Mouse (Mus musculus) layer of hippocampus, postnatal 10 days (tissue): ENCODE measurements around the gene Stx7. TPM values are rescaled to one million over a fixed set of nuclear protein-coding genes. Genes with fewer than 3 reads are reported as not detected.
"Not testable (repeated sequence)": the region's sequence is repeated elsewhere in the genome, so short reads cannot be mapped to it uniquely, and the experiment has no call there.

Source experiments
- DNase-seq, 2 experiments: peaks; one replicate each; pipeline ENCODE4 v3.0.0; 2021; ENCODE audit warnings: low spot score in 2 of 2
- long read RNA-seq: library from polyadenylated mRNA; stranded (forward); transcript quantifications from one replicate; pipeline ENCODE4 v2.0.0, GENCODE M21; 2023
- total RNA-seq, 2 experiments: library from RNA; stranded (reverse); gene quantifications; 2 replicates each; pipeline ENCODE4 v1.2.3; 2021

Stx7 gene
- 100 to 1,000 TPM; 169 to 187 TPM for total RNA-seq
- long read RNA-seq, transcript Stx7-205 (10 exons, 3,435 nt): major isoform, 229 of 256 reads
- long read RNA-seq, partial matches to known transcripts: 11 of 256 reads
- long read RNA-seq, other reads (novel, unspliced or antisense): 16 of 256 reads

DNA sequence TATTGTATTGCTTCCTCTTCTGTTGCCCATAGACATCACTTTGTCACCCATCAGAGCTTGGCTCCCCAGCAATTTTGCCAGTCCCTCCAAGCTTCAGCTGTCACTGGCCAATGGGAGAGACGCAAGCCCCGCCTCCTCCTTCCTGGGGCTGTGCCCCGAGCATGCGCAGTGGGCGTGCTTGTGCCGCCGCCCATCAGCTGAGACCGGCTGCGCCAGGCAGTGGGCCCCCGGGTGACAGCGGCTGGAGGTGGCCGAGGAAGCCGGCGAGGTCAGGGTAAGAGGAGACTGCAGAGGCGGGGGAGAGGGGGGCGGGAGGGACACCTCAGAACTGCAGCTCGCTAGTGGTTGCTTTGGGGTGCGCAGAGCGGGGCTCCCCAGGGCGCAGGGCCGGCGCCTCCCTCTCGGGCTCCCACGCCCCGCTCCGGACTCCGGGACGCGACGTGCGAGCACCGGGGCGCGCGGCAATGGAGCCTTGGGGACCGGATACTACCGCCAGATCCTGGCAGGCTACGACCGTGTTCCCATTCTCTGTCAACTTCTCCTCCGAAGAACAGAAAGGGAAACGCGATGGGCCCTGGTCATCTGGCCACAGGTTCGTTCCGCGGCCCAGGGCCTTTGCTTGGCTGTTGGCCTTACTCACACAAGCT, at the start of gene Stx7:
Gene Stx7 (plus strand): TSS at position 168 of the 647 bp plus-strand sequence.
- peak; percentile 88 to 93 for DNase-seq

- DNase-seq: not testable (repeated sequence)
These were observed 47.3 kb upstream of the Stx7 start, which contains the start of gene Taar8c for GRCm38 (mm10) chr10:24101812-24102211. TSS of gene Taar8c (minus strand) at chr10:24101912.

DNA sequence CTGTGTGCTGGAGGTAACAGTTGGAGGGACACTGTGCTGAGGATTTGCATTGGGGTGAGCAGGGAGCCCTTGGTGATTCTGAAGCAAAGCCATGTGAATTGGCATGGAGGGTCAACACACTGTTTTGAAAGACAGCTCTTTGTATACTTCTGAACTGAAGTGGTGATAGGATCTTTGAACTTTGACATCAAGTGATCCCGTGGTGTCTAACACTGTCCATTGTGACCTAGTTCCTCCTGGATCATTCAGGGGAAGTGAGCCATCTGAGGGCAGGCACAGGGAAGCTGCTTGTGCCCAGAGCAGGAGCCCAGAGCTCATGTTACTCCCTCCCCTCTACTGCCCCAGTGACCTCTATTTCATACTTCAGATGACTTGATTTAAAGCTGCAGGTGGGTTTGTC, 45.8 kb upstream of the Stx7 start:
- not testable (repeated sequence) for DNase-seq

GRCm38 (mm10) chr10:24107747-24108146, 41.4 kb upstream of the Stx7 start:
- no peak for DNase-seq

GRCm38 (mm10) chr10:24108236-24108635, 40.9 kb upstream of the Stx7 start:
- DNase-seq: no peak

- not testable (repeated sequence) for DNase-seq
These were observed 39.7 kb upstream of the Stx7 start, which contains the start of gene Taar9 for GRCm38 (mm10) chr10:24109434-24109833. TSS of gene Taar9 (minus strand) at chr10:24109534.

- DNase-seq: peak; percentile 14 to 39
These were observed 37.9 kb upstream of the Stx7 start for GRCm38 (mm10) chr10:24111116-24111778.

DNA sequence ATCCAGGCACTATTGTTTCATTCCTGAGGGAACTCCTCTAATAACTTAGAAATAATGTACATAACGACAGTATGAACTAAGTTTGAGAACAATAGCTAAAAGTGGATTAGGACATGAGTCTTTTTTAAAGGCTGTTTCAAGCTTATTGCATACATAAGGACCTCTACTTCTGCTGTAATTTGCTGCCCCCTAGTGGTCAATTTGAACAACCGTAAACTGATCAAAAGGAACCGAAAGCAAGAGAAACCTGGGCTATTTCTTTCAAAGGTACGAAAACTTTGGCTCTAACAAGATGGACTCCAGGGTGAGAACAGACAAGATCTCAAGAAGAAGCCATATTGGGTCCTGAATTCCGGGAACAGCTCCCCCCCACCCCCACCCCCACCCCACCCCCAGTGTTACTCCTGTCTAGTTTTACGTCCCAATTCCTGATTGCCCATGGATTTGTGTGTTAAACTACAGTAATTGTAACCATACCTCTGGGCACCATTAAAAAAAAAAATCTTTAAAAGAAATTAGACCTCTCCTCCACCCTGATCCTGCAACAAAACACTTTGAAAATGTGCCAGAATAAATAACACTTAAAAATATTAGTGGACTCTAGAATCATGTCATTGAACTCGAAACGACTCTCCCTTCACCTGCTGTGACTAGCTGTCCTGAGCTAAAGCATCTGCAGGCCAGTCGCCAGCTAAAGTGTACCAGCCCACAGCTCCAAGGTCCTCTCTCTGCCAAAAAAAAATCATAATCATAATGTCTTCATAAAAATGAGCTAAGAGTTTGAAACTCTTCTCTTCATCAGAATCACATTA, 17.4 kb upstream of the Stx7 start:
- peak; percentile 49 to 56 for DNase-seq

- no peak for DNase-seq
These were observed 16.8 kb upstream of the Stx7 start for GRCm38 (mm10) chr10:24132273-24132672.

GRCm38 (mm10) chr10:24133132-24133531, 16.0 kb upstream of the Stx7 start:
- DNase-seq: no peak

GRCm38 (mm10) chr10:24134071-24134645, 14.9 kb upstream of the Stx7 start:
- no peak for DNase-seq

DNA sequence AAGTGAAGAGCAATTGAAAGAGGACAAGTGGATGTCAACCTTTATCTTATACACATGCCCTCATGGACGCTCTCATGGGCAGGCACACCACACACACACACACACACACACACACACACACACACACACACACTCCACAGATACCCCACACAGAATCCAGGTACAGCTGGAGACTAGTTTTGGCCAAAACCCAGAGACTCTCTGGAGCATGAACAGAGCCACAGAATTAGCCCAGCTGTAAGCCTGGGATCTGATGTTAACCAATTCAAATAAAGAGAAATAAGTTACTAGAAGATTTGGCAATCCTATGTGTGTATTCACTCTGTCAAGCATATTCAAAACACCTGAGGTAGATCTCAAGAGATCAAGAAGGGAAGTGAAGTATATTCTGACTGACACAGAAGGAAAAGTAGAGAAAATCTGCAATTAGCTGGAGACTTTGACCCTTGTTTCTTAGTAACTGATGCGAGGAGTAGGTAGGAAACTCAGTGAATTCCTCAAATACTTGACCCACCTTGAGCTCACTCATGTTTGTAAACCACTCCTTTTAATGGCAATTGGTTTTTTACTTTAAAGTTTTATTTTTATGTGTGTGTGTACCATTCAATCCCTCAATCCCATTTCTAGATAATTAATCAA, 10.4 kb upstream of the Stx7 start:
- no peak for DNase-seq

DNA sequence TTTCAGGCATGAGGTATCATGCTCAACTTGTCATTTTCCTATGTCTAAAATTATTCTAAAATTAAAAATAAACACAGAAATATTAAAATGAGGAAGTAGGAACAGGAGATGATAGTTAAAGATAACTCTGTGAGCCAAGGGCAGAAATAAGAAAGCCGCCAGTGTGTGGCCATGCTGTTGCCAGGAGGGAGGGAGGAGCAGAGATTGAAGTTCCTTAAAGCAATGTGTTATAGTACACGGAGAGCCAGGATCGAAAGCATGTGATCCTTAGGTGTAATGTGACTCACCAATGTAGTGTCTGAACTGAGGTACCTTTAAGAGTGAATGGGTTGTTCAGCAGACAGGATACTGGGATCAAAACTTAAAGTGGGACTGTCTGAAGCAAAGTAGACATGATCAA, 6.4 kb upstream of the Stx7 start:
- no peak for DNase-seq

DNA sequence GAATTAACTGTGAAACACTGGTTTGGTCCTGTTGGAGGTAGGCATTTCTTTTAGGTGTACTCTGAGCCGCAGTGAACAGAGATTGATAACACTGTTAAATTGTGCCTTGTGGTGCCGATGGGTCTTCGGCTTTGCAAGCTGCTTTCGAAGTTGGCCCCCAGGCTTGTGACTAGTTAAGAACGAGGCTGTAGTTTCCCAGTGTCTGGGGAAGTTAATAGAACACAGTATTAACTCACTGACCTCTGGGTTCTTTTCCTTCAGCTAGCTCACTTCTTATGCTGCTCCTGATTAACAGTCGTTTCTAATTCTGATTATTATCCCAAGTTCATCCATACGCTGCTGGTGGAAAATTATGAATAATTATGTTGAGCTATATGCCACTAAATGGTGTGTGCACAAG, 984 bp downstream of the Stx7 start:
- DNase-seq: no peak

GRCm38 (mm10) chr10:24158470-24159254, 9.6 kb downstream of the Stx7 start:
- no peak for DNase-seq

DNA sequence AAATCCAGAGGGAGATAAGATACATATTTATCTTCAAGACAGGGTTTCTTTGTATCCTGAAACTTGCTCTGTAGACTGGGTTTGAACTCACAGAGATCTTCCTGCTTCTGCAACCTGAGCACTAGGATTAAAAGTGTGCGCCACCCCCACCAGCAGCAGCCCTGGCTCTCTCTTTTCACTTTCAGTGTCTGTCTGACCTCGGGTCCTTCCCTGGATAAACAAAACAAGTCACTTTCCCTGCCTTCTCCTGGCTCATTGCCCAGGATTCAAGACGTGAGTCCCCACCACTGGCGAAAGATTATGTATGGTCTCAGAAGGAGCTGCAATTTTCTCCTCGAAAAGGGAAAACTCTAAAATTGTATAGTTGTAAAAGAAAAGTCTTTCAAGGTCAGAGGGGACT, 10.5 kb downstream of the Stx7 start:
- no peak for DNase-seq

DNA sequence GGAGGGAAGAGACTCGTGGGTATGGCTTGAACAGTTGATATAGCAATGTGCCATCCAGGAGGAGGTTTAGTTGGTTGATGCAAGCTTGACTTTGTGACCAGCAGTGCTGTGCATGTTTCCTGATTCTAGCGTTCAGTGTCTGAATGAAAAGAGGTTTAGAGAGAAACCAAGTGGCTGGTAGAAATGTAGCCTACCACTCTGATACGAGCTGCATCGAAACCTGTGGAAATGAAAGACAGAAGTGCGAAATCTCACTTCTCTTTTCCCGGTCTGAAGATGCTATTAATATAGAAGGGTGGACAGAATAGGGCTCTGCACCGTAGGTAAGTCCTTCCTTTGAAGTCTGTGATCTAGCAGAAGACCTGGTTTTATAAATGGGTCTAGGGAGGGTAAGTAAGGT, 11.2 kb downstream of the Stx7 start:
- DNase-seq: no peak

- no peak for DNase-seq
These were observed 15.2 kb downstream of the Stx7 start for GRCm38 (mm10) chr10:24164137-24164908.

DNA sequence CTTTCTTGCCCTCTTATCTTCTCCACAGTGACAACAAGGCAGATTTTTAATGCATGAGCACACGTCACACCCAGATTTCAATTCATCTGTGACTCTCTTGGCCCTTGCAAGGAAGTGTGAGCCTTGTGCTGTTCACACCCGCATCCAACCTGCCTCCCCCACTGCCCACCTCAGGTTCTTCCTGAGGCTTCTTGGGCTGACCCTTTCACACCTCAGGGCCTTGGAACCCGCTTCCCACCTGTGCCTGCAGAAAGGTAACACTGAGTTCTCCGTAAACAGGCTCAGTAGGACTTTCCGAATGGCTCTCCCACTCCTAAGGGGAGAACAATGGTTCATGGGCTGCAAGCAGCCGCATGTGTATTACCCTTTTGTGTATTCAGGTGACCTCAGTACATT, 15.8 kb downstream of the Stx7 start:
- DNase-seq: no peak
